Mouse (Mus musculus) kidney, embryonic 14.5 days (tissue): Measurements from ENCODE around the gene Tead1. TPM values are rescaled to one million over a fixed set of nuclear protein-coding genes. Genes with fewer than 3 reads are reported as not detected.
A peak's percentile ranks its signal among the peaks of the same experiment; 100 is the strongest.

Source experiments
- ATAC-seq: fragments of 200-750 bp; cut with Nextera tagmentation; 2 replicates; pipeline ENCODE4 v1.8.0; 2017; ENCODE audit warnings: moderate number of reproducible peaks, mild to moderate bottlenecking, moderate TSS enrichment, moderate library complexity; ENCODE audit not compliant: low FRiP score, low TSS enrichment
- H3K27ac ChIP-seq: fragments of 300-500 bp; sonication (generic); 2 replicates; pipeline ENCODE4 v1.5.1; 2014; ENCODE audit warnings: low read depth, mild to moderate bottlenecking, low read length, moderate library complexity, mixed read lengths
- H3K27me3 ChIP-seq: fragments of 300-500 bp; sonication (generic); 2 replicates; pipeline ENCODE4 v1.6.1; 2014; ENCODE audit warnings: mild to moderate bottlenecking, low read length; ENCODE audit not compliant: control insufficient read depth, insufficient read depth
- H3K36me3 ChIP-seq: fragments of 300-500 bp; sonication (generic); 2 replicates; pipeline ENCODE4 v1.6.1; 2014; ENCODE audit warnings: low read length, mixed read lengths; ENCODE audit not compliant: control insufficient read depth, insufficient read depth
- H3K4me1 ChIP-seq: fragments of 300-500 bp; sonication (generic); 2 replicates; pipeline ENCODE4 v1.6.1; 2014; ENCODE audit warnings: low read length, mixed read lengths; ENCODE audit not compliant: control insufficient read depth, insufficient read depth
- H3K4me2 ChIP-seq: fragments of 300-500 bp; sonication (generic); replicated peaks from 2 replicates; pipeline ENCODE4 v1.6.1; 2014; ENCODE audit warnings: low read depth, mild to moderate bottlenecking, low read length
- H3K4me3 ChIP-seq: fragments of 300-500 bp; sonication (generic); 2 replicates; pipeline ENCODE4 v1.5.1; 2014; ENCODE audit warnings: mild to moderate bottlenecking, low read length
- H3K9ac ChIP-seq: fragments of 300-500 bp; sonication (generic); 2 replicates; pipeline ENCODE4 v1.6.1; 2014; ENCODE audit warnings: low read depth, mild to moderate bottlenecking, low read length, moderate library complexity
- H3K9me3 ChIP-seq: fragments of 300-500 bp; sonication (generic); 2 replicates; pipeline ENCODE4 v1.6.1; 2016; ENCODE audit warnings: low read length; ENCODE audit not compliant: control insufficient read depth
- WGBS: fragments of 180-500 bp; shearing (Covaris S2); extraction: QIAGEN DNeasy Blood & Tissue Kit; methylation state at CpG from one replicate; pipeline ENCODE4 v1.1.7; 2014; 5-methylcytosine and 5-hydroxymethylcytosine counted together
- polyA plus RNA-seq: library from polyadenylated mRNA; unstranded; fragments of >200 nt; fragmentation: Nextera tagmentation; extraction: Ambion mirVana; gene quantifications from 2 replicates; pipeline ENCODE4 v1.2.1, GENCODE M21; 2014

The Tead1 gene
- polyA plus RNA-seq, 1 experiment from 2014 or later: 30.1 TPM

GRCm38 (mm10) chr7:112680498-112681251, 1.6 kb downstream of the Tead1 start:
- Histone ChIP-seq H3K36me3 (no peaks in the 10 kb centered on the region), H3K27ac (peak overlapping the region; percentile 92)
- peak; percentile 28; the same call in 1 of the 2 replicates for ATAC-seq

GRCm38 (mm10) chr7:112684626-112685561, 5.8 kb downstream of the Tead1 start:
- H3K9ac ChIP-seq: no peak overlapping the region
- peaks cover 57% of the 10 kb centered on the region for H3K4me1 ChIP-seq
- ATAC-seq: no peak
- peak overlapping the region; percentile 4; the same call in 1 of the 2 replicates for H3K4me2 ChIP-seq
- H3K36me3 ChIP-seq: no peaks in the 10 kb centered on the region
- H3K27ac ChIP-seq: no peak overlapping the region
- 22% methylated on average over 23 of the region's 23 CpGs for WGBS
- H3K9me3 ChIP-seq: no peaks in the 10 kb centered on the region
- no peak overlapping the region for H3K4me3 ChIP-seq
- no peaks in the 10 kb centered on the region for H3K27me3 ChIP-seq

More at GRCm38 (mm10) chr7:112680498-112681251, 1.6 kb downstream of the Tead1 start:
- Histone ChIP-seq H3K4me2 (peak overlapping the region; percentile 81), H3K27me3 (no peaks in the 10 kb centered on the region), H3K9me3 (no peaks in the 10 kb centered on the region), H3K9ac (peak overlapping the region; percentile 98), H3K4me1 (peaks cover 22% of the 10 kb centered on the region), H3K4me3 (peak overlapping the region; percentile 70)
- WGBS: 1% methylated on average over 22 of the region's 22 CpGs

- no peak overlapping the region for H3K4me2 ChIP-seq
- H3K36me3 ChIP-seq: no peaks in the 10 kb centered on the region
- H3K9me3 ChIP-seq: no peaks in the 10 kb centered on the region
- no peak overlapping the region for H3K9ac ChIP-seq
- ATAC-seq: no peak
- H3K27me3 ChIP-seq: no peaks in the 10 kb centered on the region
- WGBS: 60% methylated on average over 3 of the region's 3 CpGs
- H3K4me1 ChIP-seq: peaks cover 68% of the 10 kb centered on the region
- no peak overlapping the region for H3K4me3 ChIP-seq
- no peak overlapping the region for H3K27ac ChIP-seq
These were observed 6.9 kb downstream of the Tead1 start for GRCm38 (mm10) chr7:112685993-112686392.

GRCm38 (mm10) chr7:112686586-112686985, 7.5 kb downstream of the Tead1 start:
- Histone ChIP-seq H3K36me3 (no peaks in the 10 kb centered on the region), H3K27ac (no peak overlapping the region), H3K9me3 (no peaks in the 10 kb centered on the region), H3K4me1 (peaks cover 73% of the 10 kb centered on the region), H3K9ac (peak overlapping the region; percentile 8; the same call in 1 of the 2 replicates), H3K4me3 (no peak overlapping the region), H3K27me3 (no peaks in the 10 kb centered on the region), H3K4me2 (0 out of 2 replicates have a peak overlapping the region, but pooled peaks have one; percentile 4)
- no peak for ATAC-seq
- WGBS: 35% methylated on average over 10 of the region's 10 CpGs

GRCm38 (mm10) chr7:112688425-112689001, 9.4 kb downstream of the Tead1 start:
- H3K27me3 ChIP-seq: no peaks in the 10 kb centered on the region
- WGBS: 24% methylated on average over 9 of the region's 9 CpGs
- H3K4me2 ChIP-seq: no peak overlapping the region; the same call in 1 of the 2 replicates
- H3K27ac ChIP-seq: peak overlapping the region; percentile 70
- no peak overlapping the region for H3K4me3 ChIP-seq
- no peaks in the 10 kb centered on the region for H3K36me3 ChIP-seq
- ATAC-seq: no peak
- H3K9ac ChIP-seq: no peak overlapping the region
- no peaks in the 10 kb centered on the region for H3K9me3 ChIP-seq
- peaks cover 84% of the 10 kb centered on the region for H3K4me1 ChIP-seq

- no peak for ATAC-seq
- Histone ChIP-seq H3K9ac (no peak overlapping the region), H3K4me2 (no peak overlapping the region), H3K36me3 (no peaks in the 10 kb centered on the region), H3K27ac (peak overlapping the region; percentile 24; the same call in 1 of the 2 replicates), H3K27me3 (no peaks in the 10 kb centered on the region), H3K4me1 (peaks cover 87% of the 10 kb centered on the region), H3K4me3 (no peak overlapping the region), H3K9me3 (no peaks in the 10 kb centered on the region)
- WGBS: 22% methylated on average over 7 of the region's 7 CpGs
These were observed 12.0 kb downstream of the Tead1 start for GRCm38 (mm10) chr7:112690836-112691781.

- H3K27me3 ChIP-seq: no peaks in the 10 kb centered on the region
- H3K36me3 ChIP-seq: no peaks in the 10 kb centered on the region
- no peak for ATAC-seq
- H3K4me3 ChIP-seq: no peak overlapping the region
- H3K9me3 ChIP-seq: no peaks in the 10 kb centered on the region
- H3K4me1 ChIP-seq: peaks cover 89% of the 10 kb centered on the region
- no peak overlapping the region for H3K4me2 ChIP-seq
- no peak overlapping the region for H3K9ac ChIP-seq
- 53% methylated on average over 10 of the region's 10 CpGs for WGBS
- no peak overlapping the region for H3K27ac ChIP-seq
These were observed 14.4 kb downstream of the Tead1 start for GRCm38 (mm10) chr7:112693566-112693965.

- ATAC-seq: no peak
- H3K4me3 ChIP-seq: no peak overlapping the region
- peak overlapping the region; percentile 88; the same call in 1 of the 2 replicates for H3K27ac ChIP-seq
- H3K27me3 ChIP-seq: no peaks in the 10 kb centered on the region
- no peak overlapping the region for H3K9ac ChIP-seq
- peak overlapping the region; percentile 27; the same call in 1 of the 2 replicates for H3K4me2 ChIP-seq
- H3K4me1 ChIP-seq: peaks cover 78% of the 10 kb centered on the region
- H3K36me3 ChIP-seq: no peaks in the 10 kb centered on the region
- 48% methylated on average over 4 of the region's 4 CpGs for WGBS
- H3K9me3 ChIP-seq: no peaks in the 10 kb centered on the region
These were observed 17.7 kb downstream of the Tead1 start for GRCm38 (mm10) chr7:112696777-112697161.
